Mouse (Mus musculus): ENCODE measurements at regions not wholly inside any gene's neighbourhood (a gene's known extent, or its start where the extent isn't known, plus 50 kb on each side); places are given as distances from the start of the nearest gene placed in this dataset.
"Not testable (repeated sequence)": the region's sequence is repeated elsewhere in the genome, so short reads cannot be mapped to it uniquely, and the experiment has no call there.

GRCm38 (mm10) chr10:49985038-49985437 is 196.5 kb upstream of the Grik2 start:
- peak; percentile 60 for ATAC-seq (replicated peaks)
- H3K9me3 ChIP-seq, result no peaks in the 10 kb centered on the region
- H3K9ac ChIP-seq (replicated peaks), result no peak overlapping the region
- H3K4me3 ChIP-seq, result no peak overlapping the region
- H3K4me2 ChIP-seq (replicated peaks), result no peak overlapping the region
- no peak overlapping the region for H3K27ac ChIP-seq (replicated peaks)
- H3K4me1 ChIP-seq, result no peaks in the 10 kb centered on the region
- no peaks in the 10 kb centered on the region for H3K27me3 ChIP-seq
- H3K36me3 ChIP-seq, result no peaks in the 10 kb centered on the region
- 53% methylated on average over 2 of the region's 2 CpGs for WGBS

GRCm38 (mm10) chr10:49952434-49952833 is 163.9 kb upstream of the Grik2 start:
- Histone ChIP-seq H3K9ac (replicated peaks) (no peak overlapping the region), H3K9me3 (no peaks in the 10 kb centered on the region), H3K27me3 (no peaks in the 10 kb centered on the region), H3K4me1 (no peaks in the 10 kb centered on the region), H3K27ac (replicated peaks) (no peak overlapping the region), H3K36me3 (no peaks in the 10 kb centered on the region), H3K4me2 (replicated peaks) (no peak overlapping the region), H3K4me3 (no peak overlapping the region)
- no peak for ATAC-seq (replicated peaks)

- not testable (repeated sequence) for H3K27me3 ChIP-seq; H3K9me3 ChIP-seq; H3K4me3 ChIP-seq; H3K4me1 ChIP-seq; H3K36me3 ChIP-seq; ATAC-seq (replicated peaks); H3K4me2 ChIP-seq (replicated peaks); H3K27ac ChIP-seq (replicated peaks); H3K9ac ChIP-seq (replicated peaks)
- 84% methylated on average over 2 of the region's 2 CpGs for WGBS
These were observed 148.7 kb upstream of the Grik2 start for GRCm38 (mm10) chr10:49937305-49937704.

GRCm38 (mm10) chr10:49909206-49909605 is 120.6 kb upstream of the Grik2 start:
- 91% methylated on average over 4 of the region's 4 CpGs for WGBS
- H3K9me3 ChIP-seq; H3K4me3 ChIP-seq; H3K27ac ChIP-seq (replicated peaks); H3K4me1 ChIP-seq; H3K9ac ChIP-seq (replicated peaks); ATAC-seq (replicated peaks); H3K4me2 ChIP-seq (replicated peaks); H3K36me3 ChIP-seq; H3K27me3 ChIP-seq: not testable (repeated sequence)

GRCm38 (mm10) chr10:49908126-49908525 is 119.6 kb upstream of the Grik2 start:
- H3K9ac ChIP-seq (replicated peaks); H3K4me1 ChIP-seq; H3K9me3 ChIP-seq; H3K4me2 ChIP-seq (replicated peaks); H3K4me3 ChIP-seq; H3K27me3 ChIP-seq; H3K27ac ChIP-seq (replicated peaks); H3K36me3 ChIP-seq; ATAC-seq (replicated peaks): not testable (repeated sequence)
- WGBS, result 70% methylated on average over 1 of the region's 1 CpGs

- not testable (repeated sequence) for H3K9ac ChIP-seq (replicated peaks); H3K36me3 ChIP-seq; H3K9me3 ChIP-seq; ATAC-seq (replicated peaks); H3K4me1 ChIP-seq; H3K4me2 ChIP-seq (replicated peaks); H3K27me3 ChIP-seq; H3K4me3 ChIP-seq; H3K27ac ChIP-seq (replicated peaks)
- 100% methylated on average over 1 of the region's 1 CpGs for WGBS
These were observed 116.1 kb upstream of the Grik2 start for GRCm38 (mm10) chr10:49904626-49905025.

GRCm38 (mm10) chr10:49895436-49895835 is 106.9 kb upstream of the Grik2 start:
- ATAC-seq (replicated peaks), result no peak
- Histone ChIP-seq H3K27ac (replicated peaks) (no peak overlapping the region), H3K4me2 (replicated peaks) (no peak overlapping the region), H3K4me3 (no peak overlapping the region), H3K27me3 (no peaks in the 10 kb centered on the region), H3K9ac (replicated peaks) (no peak overlapping the region), H3K9me3 (no peaks in the 10 kb centered on the region), H3K36me3 (no peaks in the 10 kb centered on the region), H3K4me1 (no peaks in the 10 kb centered on the region)
- 85% methylated on average over 3 of the region's 3 CpGs for WGBS

- ATAC-seq (replicated peaks), result no peak
- 92% methylated on average over 2 of the region's 2 CpGs for WGBS
- H3K36me3 ChIP-seq, result no peaks in the 10 kb centered on the region
- no peak overlapping the region for H3K9ac ChIP-seq (replicated peaks)
- no peaks in the 10 kb centered on the region for H3K27me3 ChIP-seq
- H3K4me2 ChIP-seq (replicated peaks), result no peak overlapping the region
- no peak overlapping the region for H3K27ac ChIP-seq (replicated peaks)
- no peak overlapping the region for H3K4me3 ChIP-seq
- no peaks in the 10 kb centered on the region for H3K9me3 ChIP-seq
- no peaks in the 10 kb centered on the region for H3K4me1 ChIP-seq
These were observed 95.5 kb upstream of the Grik2 start for GRCm38 (mm10) chr10:49884106-49884505.

- no peaks in the 10 kb centered on the region for H3K9me3 ChIP-seq
- no peak overlapping the region for H3K27ac ChIP-seq (replicated peaks)
- H3K9ac ChIP-seq (replicated peaks), result no peak overlapping the region
- ATAC-seq (replicated peaks), result no peak
- H3K4me3 ChIP-seq, result no peak overlapping the region
- 76% methylated on average over 1 of the region's 1 CpGs for WGBS
- H3K4me2 ChIP-seq (replicated peaks), result no peak overlapping the region
- no peaks in the 10 kb centered on the region for H3K4me1 ChIP-seq
- no peaks in the 10 kb centered on the region for H3K27me3 ChIP-seq
- H3K36me3 ChIP-seq, result no peaks in the 10 kb centered on the region
These were observed 94.9 kb upstream of the Grik2 start for GRCm38 (mm10) chr10:49883444-49883843.

GRCm38 (mm10) chr10:49863800-49864199 is 75.2 kb upstream of the Grik2 start:
- WGBS, result 79% methylated on average over 3 of the region's 3 CpGs
- no peak for ATAC-seq (replicated peaks)
- no peaks in the 10 kb centered on the region for H3K4me1 ChIP-seq

GRCm38 (mm10) chr10:49847686-49848085 is 59.1 kb upstream of the Grik2 start:
- Histone ChIP-seq H3K9ac (replicated peaks) (no peak overlapping the region), H3K4me1 (no peaks in the 10 kb centered on the region), H3K4me2 (replicated peaks) (no peak overlapping the region), H3K27me3 (no peaks in the 10 kb centered on the region), H3K27ac (replicated peaks) (no peak overlapping the region), H3K4me3 (no peak overlapping the region), H3K9me3 (no peaks in the 10 kb centered on the region), H3K36me3 (no peaks in the 10 kb centered on the region)
- WGBS, result 78% methylated on average over 2 of the region's 2 CpGs
- no peak for ATAC-seq (replicated peaks)

More at GRCm38 (mm10) chr10:49863800-49864199, 75.2 kb upstream of the Grik2 start:
- Histone ChIP-seq H3K36me3 (no peaks in the 10 kb centered on the region), H3K27me3 (no peaks in the 10 kb centered on the region), H3K9me3 (no peaks in the 10 kb centered on the region), H3K9ac (replicated peaks) (no peak overlapping the region), H3K27ac (replicated peaks) (no peak overlapping the region), H3K4me2 (replicated peaks) (no peak overlapping the region), H3K4me3 (no peak overlapping the region)

GRCm38 (mm10) chr10:49844308-49844707 is 55.7 kb upstream of the Grik2 start:
- Histone ChIP-seq H3K4me3 (no peak overlapping the region), H3K4me1 (no peaks in the 10 kb centered on the region), H3K9ac (replicated peaks) (no peak overlapping the region), H3K27ac (replicated peaks) (no peak overlapping the region), H3K36me3 (no peaks in the 10 kb centered on the region), H3K9me3 (no peaks in the 10 kb centered on the region), H3K4me2 (replicated peaks) (no peak overlapping the region), H3K27me3 (no peaks in the 10 kb centered on the region)
- WGBS, result 69% methylated on average over 3 of the region's 3 CpGs
- no peak for ATAC-seq (replicated peaks)
